Mouse (Mus musculus) E14TG2a.4 (cell line): ENCODE measurements around the gene Tpi1.

Experiments used
- CTCF ChIP-seq: conservative IDR thresholded peaks from 2 replicates; pipeline ENCODE4 v1.5.1; 2014; ENCODE audit warnings: low read length
- NANOG ChIP-seq: IDR thresholded peaks from 2 replicates; pipeline ENCODE4 v1.6.1; 2014; ENCODE audit warnings: borderline replicate concordance, low read length, mixed read lengths

DNA sequence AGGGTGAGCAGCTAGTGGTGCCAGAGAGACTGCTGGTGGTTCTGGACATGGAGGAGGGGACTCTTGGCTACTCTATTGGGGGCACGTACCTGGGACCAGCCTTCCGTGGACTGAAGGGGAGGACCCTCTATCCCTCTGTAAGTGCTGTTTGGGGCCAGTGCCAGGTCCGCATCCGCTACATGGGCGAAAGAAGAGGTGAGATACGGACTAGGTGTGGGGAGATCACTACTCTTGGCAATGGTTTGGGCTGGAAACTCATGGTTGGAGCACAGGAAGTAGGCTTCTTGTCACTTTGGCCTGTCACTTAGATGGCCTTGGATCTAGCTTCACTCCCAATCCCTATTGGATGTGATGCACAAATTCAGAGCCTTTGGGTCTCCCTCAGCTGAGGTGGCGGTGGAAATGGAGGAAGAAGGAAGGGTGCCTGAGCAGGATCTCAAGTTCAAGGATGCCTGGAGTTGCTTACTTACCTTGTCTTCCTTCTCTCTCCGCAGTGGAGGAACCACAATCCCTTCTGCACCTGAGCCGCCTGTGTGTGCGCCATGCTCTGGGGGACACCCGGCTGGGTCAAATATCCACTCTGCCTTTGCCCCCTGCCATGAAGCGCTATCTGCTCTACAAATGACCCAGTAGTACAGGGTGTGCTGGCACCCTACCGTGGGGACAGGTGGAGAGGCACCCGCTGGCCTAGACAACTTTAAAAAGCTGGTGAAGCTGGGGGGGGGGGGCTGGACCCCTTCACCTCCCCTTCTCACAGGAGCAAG lies 4.1 kb downstream of the Tpi1 start:
- no peak for TF ChIP-seq CTCF
- TF ChIP-seq NANOG: no peak
